Mouse (Mus musculus) urinary bladder, postnatal 36 days (tissue): ENCODE results near the gene B4galnt3.
A peak's percentile ranks its signal among the peaks of the same experiment; 100 is the strongest.

Source experiments
- DNase-seq, 2 experiments: peaks; one replicate each; pipeline ENCODE4 v3.0.0; 2022; ENCODE audit warnings: low spot score in 2 of 2, mixed read lengths in 1 of 2

The B4galnt3 gene

DNA sequence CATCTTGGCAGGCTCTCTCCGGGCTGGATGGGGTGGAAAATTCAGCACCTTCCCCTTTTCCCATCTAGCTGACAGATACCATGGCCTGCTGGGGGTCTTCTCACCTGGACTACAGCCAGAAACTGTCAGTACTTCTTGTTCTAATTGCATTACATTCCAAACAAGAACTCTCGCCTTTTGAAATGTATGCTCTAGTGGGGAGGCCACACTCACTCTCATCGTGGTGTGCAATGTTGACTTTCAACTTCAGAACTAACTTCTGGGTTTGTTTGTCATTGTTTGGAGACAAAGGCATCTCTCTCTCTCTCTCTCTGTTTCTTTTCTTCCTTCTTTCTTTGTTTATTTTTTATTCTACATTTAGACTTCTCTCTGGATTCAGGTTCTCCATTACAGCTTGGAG is 107.8 kb downstream of the B4galnt3 start:
- no peak for DNase-seq

DNA sequence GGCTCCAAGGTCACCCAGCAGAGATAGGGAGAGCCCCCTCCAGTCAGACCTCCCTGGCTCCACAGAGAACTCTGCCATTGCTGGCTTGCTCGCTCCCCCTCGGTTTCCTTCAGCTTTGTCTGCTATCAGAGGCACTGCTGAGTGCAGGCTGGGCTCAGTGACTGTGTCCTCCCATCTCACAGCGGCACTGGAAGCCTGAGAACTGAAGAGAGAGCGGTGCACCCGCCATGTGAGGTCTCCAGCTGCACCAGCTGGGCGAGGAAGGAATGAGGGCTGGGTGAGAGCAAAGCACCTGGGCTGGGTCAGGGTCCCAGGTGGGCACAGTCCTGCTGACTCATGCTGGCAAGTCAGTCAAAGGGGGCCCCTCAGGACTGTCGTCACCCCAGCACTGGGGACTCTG is 108.6 kb downstream of the B4galnt3 start:
- DNase-seq = no peak

DNA sequence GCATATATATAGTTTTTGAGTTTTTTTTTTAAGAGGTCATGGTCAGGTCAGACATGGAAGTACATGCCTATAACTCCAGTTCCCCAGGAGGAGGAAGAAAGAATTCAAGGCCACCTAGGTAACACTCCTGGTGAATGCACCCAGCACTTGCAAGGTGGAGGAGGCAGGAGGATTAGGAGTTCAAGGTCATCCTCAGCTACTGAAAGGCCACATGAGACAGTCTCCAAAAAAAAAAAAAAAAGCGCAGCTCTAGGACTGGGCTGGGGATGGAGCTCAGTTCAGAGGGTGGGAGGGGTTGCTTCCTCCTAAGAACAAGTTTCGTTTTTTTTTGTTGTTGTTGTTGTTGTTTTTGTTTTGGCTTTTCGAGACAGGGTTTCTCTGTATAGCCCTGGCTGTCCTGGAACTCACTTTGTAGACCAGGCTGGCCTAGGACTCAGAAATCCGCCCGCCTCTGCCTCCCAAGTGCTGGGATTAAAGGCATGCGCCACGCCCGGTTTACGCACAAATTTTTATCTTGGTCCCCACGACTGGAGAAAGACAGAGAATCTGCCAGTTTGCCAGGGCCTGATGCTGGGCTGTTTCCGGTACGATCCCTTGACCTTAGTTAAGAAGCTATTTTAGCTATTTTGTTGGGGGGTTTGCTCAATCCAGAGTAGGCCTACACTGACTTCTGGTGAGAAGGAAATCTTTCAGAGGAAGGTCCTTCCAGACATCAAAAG is 109.2 kb downstream of the B4galnt3 start:
- no peak for DNase-seq

DNA sequence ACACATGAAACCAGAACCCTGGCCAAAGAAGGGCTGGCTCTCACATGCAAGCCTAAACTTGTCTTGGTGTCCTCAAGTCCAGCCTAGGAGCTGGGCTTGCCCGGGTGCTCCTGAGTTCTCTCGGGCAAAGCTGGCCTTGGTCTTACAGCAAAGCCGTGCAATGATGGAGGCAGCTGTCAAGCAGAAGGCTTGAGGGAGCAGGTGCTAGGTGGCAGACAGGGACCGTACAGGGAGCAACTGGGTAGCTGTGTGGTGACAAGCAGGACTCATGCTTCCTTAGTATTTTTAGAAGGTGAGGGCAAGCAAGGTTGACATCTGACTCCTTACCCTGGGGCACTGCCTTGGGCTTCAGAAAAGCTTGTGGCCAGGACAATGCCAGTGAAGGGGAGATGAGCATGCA is 110.6 kb downstream of the B4galnt3 start:
- no peak for DNase-seq

DNA sequence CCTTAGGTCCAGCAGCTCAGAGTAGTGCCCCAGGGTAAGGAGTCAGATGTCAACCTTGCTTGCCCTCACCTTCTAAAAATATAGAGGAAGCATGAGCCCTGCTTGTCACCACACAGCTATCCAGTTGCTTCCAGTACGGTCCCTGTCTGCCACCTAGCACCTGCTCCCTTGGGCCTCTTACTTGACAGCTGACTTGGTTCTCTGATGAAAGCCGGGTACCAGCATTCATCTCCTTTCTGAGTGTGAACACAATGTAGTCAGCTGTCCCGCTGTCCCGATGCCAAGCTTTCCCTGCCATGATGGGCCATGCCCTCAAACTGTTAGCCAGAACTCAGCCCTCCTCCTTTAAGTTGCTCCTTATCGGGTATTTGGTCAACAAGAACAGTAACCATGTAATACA is 112.2 kb downstream of the B4galnt3 start:
- DNase-seq = no peak

DNA sequence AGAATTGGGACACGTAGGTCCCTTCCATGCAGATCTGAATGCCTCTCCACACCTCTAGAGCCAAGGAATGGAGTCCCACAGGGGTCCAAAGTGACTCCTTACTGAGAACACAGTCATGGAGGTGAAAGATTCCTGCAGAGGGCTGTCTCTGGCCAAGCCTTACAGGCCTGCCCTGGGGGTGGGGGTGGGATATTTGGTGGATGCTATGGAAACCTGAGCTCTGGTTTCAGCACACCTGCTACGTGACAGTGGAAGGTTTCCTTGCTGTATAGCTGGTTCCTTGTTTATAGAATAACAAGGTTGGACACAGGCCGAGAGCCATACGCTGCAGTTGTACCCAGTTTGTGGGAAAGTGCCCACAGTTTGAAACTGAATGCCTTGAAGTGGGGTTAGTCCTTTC is 113.9 kb downstream of the B4galnt3 start:
- no peak for DNase-seq

DNA sequence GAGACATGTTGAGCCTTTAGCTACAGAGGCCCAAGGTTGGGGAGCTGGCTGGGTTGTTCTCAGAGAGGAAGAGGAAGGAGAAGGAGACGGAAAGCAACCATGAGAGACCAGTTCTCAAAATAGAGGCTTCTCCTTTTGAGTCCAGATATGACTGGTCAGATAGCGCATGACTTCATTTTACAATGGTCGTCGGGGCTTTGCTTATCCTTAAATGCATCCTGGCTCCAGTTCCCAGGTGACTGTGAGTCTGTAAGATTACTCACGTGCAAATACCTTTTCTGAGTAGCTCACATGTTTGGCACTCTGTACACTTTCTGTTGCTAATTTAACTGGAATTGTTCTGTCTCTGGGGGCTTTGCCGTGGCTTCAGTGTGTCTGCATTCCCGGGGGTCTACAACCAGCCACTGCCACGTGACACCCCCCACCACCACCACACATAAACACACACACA is 114.6 kb downstream of the B4galnt3 start:
- no peak for DNase-seq

DNA sequence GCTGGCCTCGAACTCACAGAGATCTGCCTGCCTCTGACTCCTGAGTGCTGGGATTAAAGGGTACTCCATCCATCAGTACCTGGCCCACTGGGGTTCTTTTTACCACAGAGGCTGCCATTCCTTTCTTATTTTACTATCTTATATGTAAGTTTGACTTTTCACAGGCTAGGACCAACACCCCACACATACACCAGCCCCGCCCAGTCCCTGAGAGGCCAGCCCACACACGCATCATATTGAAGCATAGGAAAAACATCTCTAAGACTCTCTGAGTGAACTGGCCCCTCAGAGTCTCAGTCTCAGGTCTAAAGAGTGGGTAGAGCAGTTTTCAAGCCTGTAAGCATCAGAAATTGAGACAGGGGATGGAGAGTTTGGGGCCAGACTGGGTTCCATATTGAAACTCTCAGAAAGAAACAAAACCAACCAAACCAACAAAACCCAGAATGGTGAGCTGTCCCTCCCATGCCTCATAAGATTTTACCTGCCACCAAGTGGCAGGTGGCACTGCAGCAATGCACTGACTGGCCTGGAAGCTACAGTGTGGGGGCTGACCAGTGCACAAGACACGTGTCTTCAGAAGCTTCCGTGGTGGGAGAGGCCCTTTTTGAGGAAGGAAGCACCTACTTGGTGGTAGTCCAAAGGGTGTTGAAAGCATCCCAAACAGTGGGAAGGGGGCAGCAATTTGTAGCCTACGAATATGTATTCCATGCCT is 115.2 kb downstream of the B4galnt3 start:
- DNase-seq = no peak

DNA sequence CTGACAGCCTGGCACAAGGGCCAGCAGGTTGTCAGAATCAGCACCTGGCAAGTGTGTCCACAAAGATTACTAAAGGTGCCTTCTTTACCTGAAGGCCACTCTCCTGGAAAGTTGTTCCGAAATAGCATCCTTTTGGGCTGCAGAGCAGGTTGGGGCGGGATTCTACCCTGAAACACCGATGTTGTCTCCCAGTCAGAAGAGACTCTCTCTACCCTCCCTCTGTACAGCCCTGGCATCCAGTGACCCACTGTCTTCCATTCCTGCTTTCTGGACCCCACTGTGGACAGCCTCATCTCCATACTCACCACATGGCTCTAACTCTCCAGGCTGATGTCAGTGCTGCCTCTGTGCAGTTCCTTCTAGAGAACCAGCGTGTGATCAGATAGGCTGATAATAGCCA is 118.7 kb downstream of the B4galnt3 start:
- no peak for DNase-seq

DNA sequence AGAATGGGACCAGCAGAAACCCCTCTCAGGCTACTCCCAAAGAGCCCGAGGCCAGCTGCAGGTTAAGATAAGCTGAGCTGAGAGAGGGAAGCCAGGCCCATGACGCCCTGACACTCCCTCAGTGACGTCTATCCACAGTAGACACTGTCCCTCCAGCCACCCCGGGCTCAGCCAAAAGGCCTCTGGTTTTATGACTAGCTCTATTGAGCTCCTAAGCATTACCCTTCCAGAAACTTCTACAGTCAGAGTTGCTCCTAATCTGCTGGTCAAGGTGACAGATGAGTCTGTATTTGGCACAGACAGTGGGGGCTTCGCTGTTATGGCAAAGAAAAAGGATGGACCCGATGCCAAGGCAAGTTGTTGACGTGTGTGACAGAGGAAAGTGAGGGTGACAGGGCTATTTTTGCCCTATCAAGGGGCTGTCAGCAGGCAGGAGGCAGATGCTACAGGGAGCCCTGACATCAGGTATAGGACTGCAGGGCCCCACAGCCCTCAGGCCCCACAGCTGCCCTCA is 119.7 kb downstream of the B4galnt3 start:
- DNase-seq = peak in 1 of 2 experiments; percentile 36

DNA sequence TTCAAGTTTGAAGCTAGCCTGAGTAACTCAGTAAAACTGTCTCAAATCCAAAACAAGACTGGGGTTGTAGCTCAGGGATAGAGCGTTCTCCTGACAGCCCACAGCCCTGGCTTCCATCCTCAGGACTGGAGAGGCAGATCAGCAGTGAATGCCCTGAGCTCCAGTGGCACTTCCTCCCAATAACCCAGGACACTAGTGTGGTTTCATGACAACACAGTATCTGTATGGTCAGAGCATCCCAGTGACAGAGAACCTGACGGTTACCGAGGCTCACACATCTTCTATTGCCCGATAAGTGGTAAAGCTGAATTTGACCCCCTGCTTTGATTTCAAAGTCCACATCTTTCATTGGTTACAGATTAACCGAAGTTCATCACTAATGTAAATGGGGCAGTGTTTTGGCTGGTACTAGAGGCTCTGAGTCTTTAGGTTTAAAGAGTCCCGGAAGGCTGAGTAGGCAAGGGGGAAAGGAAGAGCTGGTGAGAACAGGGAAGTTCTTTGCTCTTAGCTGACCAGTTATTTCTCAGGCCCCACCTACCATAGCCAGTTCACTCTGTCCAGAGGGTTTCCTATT is 120.2 kb downstream of the B4galnt3 start:
- DNase-seq = no peak

DNA sequence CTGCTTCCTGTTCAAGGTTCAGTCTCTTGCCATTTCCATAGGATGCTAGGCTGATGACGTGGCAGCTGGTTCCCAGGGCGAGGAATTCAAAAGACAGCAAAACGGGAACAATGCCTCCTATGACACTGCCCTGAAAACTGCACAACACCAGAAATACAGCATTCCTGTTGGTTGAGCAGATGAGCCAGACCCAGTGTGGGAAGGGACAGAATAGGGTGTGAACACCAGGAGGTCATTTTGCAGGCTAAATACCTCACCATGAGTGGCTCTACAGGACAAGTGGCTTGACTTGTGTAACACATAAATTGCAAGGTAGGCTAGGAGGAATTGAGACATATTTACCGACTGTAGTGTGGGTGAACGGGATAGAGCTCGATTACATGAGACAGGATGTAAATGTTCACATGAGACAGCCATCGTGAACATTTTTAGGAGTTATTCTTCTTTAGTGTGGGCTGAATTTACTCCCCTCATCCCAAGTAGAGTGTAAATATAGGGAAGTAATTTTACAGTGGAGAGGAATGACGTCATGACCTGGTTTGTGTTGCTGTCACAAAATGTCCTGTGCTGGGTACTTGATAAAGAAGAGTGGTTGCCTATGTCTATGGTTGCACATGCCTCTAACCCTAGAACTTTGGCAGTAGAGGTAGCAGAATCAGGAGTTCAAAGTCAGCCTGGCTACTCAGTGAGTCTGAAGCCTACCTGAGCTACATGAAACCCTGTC is 121.9 kb downstream of the B4galnt3 start:
- DNase-seq = no peak

DNA sequence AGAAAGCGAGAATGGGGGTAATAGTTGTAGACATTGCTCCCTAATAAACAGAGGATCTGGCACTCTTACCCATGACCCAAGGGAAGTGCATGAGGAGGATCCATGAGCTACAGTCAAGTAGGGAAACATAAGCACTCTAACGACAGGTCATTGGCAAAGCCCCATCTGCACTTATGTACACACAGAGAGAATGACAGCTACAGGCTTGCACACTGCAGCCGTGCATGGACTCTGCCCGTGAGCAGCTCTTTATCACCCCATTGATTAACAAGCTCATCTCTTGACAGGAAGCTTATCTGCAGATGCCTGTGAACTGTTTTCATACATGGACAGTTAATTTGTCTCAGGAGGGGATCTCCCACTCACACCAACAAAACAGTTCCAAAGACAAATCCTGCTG is 126.8 kb downstream of the B4galnt3 start:
- no peak for DNase-seq

DNA sequence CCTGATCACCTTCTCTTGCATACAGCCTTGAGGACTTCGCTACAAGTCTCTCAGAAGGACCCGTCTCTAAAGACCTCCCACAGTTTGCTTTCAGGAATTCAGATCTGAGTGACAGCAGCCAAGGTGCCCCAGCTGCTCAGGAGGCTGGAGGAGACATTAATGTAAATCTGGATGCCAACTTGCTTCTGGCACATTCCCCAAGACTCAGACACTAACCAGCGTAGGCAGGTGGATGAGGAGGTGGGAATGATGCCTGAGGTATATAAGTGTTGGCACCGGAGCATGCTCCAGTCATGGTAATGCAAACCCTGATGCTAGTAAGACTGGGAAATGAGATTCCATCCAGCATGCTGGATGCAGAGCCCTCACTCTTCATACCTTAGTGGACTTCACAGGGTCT is 129.6 kb downstream of the B4galnt3 start:
- no peak for DNase-seq

DNA sequence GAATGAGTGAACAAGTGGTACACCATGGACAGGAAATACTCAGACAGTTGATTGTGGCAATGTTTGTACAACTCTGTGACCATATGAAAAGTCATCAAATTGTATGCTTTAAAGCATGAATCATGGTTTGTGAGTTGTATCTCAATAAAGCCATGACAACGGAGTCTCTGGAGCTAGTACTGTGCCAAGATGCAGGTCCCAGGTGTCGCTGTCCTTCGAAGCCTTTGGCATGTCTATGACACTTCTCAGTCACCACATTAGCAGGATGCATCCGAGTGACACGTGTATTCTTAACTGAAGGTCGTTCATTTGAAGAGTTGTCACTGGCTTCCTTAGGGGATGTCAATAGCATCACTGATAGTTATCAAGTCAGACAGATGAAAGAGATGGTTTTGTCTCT is 131.4 kb downstream of the B4galnt3 start:
- no peak for DNase-seq

DNA sequence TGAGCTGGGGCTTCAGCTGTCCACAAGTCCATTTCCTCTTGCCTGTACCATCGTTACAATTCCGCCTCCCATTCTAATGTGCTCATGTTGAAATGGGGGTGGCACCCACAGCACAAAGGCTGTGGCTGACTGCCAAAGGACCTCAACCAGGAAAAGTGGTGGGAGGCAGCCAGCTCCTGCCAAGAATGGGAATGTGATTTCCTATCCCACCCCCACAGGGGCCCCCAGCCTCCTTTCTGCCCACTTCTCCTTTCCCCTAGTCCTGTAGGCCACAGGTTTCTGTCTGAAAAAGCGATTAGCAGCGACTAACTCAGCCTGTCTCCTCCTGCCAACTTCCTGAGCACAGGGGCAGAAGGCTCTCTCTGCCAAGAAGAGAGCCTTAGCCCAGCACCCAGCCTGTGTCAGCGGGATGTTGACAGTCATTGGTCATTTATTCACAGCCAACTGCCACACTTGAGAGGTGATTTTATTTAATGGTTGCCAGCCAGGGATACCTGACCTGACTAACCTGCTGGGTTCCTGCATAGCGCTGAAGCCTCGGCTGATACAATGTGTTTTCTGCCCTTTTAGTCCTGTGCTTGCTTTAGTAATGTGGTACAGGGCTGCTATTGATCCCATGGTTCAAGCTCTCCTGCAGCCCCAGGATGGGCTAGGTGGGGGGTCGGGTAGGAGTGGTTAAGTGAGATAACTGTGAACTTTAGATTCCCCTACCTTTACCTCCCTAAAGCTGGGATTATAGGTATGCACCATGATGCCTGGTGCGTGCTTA is 135.0 kb downstream of the B4galnt3 start:
- peak in 1 of 2 experiments; percentile 26 for DNase-seq

DNA sequence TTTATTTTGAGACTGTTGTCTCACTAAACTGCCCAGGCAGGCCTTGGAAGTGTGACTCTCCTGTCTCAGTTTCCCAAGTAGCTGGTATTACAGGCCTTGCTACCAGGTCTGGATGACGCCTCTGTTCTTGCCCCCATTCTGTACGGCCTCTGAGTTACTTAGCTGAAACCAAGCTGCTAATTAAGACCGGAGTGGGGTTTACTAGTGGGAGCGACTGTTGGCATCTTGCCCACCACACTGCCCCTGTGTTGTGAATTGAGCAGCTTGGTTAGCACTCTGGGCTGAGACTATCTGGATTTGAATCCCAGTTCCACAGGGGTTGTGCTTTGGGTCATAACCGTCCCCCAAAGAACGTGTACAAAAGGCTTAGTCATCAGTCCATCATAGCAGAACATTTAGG is 136.9 kb downstream of the B4galnt3 start:
- no peak for DNase-seq

DNA sequence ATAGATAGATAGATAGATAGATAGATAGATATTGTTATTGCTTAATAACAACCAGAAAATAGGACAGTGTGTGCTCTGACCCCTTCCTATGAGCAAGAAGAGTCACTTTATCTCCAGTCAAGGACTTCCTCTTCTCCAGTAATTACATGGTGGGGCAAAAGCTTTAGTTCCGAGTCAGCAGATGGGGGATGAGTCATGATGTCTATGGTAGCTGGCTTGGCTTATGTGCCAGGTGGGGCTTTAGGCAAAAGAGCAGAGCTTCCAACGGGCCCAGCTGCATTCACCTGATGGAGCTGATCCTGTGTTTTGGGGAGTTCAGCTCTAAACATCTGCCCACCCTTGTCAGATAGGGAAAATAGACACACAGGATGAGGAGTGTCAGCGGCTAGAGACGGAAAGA is 138.8 kb downstream of the B4galnt3 start:
- DNase-seq = no peak

DNA sequence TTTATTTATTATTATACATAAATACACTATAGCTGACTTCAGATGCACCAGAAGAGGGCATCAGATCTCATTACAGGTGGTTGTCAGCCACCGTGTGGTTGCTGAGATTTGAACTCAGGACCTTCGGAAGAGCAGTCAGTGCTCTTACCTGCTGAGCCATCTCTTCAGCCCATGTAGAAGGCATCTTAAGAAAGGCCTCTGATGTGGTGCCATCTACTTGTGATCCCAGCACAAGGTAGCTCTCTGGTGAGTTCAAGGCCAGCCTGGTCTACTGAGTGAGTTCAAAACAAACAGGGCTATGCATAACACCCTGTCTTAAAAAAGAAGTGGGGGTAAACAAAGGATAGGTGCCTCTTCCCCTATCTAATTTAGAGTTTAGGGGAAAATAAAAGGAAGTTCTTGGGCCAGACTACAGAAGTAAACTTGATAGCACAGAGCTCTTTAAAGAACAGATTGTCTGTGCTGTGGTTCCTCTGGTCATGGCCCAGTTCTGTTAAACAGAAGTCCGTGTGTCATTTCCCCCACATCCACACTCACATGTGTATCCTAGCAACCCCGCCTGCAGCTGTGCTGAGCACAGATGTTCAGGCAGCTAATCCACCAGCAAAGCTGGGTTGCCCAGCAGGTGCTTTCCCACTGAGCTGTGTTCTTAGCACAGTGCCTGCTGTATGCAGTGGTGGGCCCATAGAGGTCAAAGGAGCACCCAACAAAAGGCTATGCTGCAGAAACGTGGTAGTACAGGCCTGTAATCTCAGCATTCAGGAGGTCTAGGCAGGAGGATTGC is 139.6 kb downstream of the B4galnt3 start:
- DNase-seq = no peak
